Mouse (Mus musculus) monocyte, adult 2 months (primary cell): ENCODE measurements around the gene Homer2.

Experiments used
- DNase-seq, 2 experiments: peaks; one replicate each; pipeline ENCODE4 v3.0.0; 2022; ENCODE audit warnings: low spot score in 2 of 2, low read depth in 1 of 2

The Homer2 gene

DNA sequence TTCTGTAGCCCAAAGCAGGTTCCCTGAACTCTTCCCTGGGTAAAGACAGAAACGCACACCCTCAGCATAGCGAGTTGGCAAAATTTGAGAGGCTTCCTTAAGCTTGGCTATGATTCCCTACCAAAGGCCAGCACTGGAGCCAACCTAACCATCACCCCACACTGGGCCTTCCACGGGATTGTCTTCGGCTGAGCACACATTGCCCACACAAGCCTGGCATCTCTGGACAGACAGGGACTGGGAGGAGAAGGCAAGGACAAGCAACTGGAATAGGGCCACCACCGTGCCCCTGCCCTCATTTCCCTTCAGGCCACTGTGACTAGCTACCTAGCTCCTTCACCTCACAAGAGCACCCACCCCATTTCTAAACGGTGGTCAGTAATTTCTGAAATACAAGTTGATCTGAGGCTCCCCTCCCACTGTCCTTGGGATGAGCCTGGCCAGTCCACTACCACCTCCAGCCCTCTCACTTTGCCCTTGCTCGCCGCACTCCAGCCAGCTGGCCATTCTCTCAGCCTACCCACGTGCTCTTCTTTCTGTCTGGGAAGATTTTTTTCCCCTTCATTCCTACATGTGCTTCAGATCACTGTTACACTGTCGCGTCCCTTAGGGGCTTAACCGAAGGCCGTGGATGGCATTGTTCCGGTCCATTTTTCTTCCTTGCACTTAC, at the start of gene Homer2:
Homer2 (minus strand) TSS at position 57 of the 670 bp plus-strand sequence.
- DNase-seq, result no peak

DNA sequence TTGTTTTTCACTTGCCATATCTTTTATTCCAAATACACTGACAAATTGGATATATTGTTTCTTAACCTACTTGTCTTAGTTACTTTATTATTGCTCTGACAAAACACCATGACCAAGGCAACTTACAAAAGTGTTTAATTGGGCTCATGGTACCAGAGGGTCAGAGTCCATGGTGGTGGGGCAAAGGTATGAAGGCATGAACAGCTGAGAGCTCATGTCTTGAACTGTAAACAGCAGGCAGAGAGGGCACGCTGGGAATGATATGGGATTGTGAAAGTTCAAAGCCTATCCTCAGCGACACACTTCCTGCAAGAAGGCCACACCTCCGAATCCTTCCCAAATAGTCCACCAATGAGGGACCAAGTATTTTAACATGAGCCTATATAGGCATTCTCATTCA, 40.6 kb upstream of the Homer2 start:
- no peak for DNase-seq

DNA sequence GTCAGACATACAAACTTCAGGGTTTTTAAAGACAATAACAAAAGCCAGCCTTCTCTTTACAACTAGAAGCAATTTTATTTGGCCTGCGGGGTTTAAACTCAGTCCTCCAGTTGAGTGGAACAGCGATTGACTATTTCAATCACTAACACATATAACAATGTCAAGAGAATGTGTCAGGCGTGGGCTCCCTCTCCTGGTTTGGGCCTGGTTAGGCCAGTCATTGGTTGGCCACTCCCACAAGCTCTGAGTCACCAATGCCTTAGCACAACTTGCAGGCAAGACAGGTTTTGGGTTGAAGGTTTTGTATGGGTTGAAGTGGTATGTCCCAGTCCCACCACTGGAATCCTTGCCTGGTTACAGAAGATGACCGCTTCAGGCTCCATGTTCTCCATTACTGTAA, 36.8 kb upstream of the Homer2 start:
- no peak for DNase-seq

DNA sequence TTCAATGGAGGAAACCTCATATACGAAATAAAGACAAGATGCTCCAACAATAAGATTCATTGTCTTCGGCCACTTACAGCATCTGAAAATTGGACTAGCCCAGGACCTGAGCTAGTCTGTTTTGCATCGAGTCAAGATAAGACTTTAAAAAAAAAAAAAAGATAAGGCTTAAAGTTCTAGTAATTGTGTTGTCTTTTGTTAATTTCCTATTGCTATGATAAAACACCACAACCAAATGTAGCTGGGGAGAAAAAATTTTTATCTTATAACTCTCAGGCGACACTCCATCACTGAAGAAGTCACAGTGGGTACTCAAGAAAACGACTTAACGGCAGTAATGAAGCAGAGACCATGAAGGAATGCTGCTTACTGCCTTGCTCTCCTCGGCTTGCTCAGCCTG, 32.7 kb upstream of the Homer2 start:
- no peak for DNase-seq

DNA sequence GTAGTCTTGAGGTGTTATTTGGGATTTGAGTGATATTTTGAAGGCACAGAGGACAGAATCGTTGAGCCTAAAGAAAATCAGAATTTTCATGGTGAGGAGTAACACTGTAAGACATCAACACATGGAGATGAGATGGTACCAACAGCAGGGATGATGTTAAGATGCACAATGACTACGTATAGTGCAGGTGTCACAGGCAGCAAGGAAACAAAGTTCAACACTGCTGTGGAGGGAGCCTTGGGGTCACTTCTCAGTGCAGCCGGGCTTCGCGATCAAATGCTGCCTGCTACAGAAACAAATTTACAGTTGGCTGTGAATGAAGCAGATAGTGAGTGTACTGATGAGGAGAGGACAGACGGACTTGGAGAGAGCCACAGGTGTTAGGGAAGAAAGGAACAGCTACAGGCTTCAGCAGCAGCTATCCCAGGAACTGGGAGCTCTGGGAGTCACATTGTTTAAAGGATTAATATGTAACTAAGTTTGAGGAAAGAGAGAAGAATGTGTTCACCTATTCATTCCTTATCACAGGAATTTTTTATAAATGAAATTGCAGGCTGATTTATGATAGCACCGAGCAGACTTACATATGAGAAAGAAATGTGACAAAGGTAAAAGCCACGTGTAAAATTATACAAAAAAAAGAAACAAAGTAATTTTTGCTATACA, 31.5 kb upstream of the Homer2 start:
- DNase-seq, result no peak

DNA sequence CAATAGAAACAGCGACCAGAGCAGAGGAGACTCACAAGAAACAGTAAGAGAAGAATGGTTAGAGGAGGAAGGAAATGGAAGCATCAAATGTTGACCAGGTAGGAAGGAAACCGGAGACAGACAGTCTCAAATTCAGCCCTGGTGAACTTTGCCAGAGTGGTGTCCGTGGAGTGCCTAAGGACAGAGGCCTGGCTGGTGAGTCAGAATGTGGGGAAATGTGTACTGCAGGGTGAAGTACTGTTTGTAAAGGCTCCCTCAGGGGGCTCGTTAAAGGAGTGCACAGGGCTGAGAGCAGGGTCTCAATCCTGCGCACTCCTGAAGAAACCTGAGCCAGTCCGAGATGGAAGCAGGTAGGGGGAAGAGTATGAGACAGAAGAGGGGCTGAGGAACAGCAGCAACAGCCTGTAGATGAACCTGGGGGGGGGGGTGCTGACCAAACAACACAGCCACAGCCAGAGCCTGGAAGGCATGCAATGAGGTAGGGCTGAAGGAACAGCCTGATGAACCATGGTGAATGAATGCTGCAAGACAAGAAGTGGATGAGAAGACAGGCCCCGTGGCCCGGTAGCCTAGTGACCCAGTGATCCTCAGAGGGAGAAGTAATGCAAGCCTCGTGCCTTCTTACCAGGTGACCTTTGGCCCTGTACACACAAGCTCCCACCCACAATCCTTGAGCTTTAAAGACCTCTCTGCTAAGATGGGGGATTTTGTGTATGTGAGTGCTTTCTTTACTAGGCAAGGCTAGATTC, 28.1 kb upstream of the Homer2 start:
- DNase-seq, result no peak

DNA sequence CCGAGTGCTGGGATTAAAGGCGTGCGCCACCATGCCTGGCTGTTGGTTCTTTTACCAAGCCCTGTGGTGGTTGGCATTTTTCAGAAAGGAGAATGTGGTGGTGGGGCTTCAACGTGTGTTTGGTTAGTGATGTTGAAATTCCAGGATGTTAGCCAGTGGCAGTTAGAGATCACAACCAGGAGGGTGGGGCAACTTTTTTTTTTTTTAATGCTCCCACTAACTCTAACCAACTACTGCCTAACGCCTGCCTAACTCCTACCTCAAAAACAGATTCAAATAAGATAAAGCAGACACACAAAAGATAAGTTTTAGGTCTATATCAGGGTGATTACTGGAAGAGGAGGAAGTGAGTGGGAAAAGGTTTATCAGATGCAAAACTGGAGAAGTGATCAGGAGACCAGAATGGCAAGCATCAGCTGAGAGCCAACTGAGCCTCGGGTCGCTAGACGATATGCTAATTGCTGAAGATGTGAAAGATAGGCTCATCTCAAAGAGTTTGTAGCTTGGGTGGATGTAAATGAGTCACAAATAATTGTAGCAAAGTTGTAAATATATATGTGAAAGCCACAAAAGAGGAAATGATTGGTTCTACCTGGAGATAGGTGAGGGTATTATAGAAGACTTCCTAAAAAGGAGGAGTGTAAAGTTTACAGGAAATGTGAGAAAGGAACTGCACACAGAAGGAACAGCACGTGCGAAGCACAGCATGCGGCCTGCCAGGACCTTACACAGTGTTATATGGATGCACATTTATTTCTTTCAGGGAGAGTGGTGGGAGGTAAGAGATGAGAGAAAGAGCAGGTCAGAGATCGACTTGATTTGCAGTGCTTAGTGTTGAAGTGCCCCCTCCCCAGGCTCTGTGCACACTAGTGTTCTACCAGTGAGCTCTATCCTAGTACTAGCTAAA, 25.1 kb upstream of the Homer2 start:
- no peak for DNase-seq

DNA sequence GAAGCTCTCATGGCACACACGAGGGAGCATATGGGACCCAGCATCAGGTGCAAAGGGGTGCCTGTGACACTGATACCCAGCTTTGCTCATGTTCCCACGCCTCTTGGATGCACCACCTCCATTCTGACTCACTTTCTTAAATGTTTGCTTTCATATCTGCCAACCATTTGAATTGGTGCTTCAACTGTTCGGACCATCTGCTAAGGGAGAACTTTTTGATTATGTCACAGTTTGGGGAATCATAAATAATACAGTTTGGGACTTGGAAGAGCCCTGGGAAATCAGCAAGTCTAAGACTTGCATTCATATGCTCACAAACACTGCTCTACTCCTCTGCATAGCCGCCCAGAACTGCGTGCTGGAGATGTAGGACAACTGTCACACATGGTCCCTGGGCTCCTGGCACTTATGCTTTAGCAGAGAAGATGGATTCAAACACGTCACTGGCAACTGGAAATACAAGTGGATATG, 23.9 kb upstream of the Homer2 start:
- DNase-seq, result no peak

DNA sequence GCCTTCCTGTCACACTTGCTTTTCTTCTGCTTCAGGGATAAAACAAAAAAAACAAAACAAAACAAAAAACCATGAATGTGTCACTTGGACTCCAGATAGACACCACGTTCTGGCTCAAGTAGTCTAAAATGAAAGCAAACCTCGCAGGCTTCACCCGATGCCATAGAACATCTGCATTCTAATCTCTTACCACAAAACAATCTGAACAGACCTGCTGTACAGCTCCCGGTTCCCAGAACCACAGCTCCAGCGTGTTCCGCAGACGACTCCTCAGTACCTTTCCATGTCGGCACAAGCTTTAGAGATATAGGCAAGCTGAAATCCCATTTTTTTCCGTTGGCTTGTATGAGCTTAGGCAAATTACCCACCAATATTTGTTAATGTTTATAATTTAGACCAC, 22.5 kb upstream of the Homer2 start:
- no peak for DNase-seq

DNA sequence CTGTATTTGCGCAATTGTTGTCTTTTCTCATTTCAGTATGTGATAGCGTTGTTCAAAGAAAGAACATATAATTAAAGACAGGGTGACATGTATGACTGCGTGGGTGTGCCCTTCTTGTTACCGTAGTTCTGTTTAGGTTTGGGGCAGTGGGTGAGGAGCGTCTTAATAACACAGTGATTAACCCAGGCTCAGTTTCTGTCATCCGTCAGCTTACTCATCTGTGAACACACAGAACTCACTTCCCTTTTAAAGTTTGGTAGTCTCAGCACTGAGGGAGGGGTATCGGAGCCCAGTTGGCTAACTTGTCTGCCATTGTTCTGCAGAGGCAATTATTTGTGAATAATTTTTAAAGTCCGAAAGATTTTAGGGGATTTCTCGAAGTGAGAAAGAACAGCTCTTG, 20.4 kb upstream of the Homer2 start:
- no peak for DNase-seq

DNA sequence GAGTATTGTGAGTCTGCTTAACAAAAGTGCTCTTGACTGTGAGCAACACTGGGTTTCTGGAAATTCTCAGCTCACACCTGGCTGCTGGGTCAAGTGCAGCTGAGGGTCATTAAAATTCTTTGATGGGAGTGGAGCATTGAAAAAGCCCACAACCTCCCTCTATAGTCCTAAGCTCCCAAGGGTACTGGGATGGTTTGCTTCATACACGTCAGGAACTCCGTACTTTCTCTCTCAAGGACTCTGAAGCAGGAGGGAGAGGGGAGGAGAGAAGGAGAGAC, 19.3 kb upstream of the Homer2 start:
- no peak for DNase-seq

DNA sequence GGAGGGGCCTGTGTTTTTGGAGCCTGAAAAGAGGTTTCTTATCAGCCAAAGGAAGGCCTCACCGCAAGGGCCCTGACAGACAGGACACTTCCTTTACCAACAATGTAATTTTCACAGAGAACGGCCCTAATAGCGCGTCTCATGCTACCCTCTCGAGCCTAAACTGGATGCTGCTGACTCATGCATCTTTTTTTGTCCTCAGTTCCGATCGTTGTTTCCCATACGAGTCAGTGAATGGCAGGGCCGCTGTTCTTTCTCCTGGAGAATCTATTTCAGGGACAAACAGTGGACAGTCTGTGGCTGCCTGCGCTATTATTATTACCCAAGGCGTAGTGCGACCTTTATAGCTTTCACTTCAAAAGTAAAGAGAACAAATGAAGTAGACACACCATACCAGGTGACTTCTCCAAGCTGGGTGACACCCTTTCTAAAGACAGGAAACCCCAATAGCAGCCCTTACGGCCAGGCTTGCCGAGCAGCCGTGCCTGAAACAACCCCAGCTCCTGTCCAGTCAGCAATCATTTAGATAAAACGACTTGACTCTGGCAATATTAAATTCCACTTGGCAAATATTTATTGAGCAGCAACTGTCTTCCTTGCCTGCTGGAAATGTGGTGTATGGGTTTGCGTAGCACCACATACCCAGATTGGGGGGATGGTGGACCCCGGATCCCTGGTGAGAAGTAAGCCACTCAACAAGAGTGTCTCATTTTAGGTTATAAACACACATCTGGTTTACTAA, 18.8 kb upstream of the Homer2 start:
- no peak for DNase-seq

DNA sequence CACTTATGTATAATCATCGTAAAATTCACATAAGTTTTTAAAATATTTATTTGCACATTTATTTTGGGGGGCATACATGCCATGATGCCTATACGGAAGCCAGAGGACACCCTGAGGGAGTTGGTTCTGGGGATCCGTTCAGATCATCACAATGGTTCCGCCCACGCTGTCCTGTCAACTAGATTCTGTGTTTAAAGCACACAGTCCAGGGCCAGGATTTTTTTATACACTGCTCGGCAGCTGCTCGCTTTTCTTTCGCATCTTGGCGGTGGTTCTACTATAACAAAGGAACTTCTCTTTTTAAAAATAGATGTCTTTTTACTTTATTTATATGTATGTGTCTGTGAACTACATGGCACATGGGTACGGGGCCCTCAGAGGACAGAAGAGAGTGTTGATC, 16.5 kb upstream of the Homer2 start:
- DNase-seq, result no peak

DNA sequence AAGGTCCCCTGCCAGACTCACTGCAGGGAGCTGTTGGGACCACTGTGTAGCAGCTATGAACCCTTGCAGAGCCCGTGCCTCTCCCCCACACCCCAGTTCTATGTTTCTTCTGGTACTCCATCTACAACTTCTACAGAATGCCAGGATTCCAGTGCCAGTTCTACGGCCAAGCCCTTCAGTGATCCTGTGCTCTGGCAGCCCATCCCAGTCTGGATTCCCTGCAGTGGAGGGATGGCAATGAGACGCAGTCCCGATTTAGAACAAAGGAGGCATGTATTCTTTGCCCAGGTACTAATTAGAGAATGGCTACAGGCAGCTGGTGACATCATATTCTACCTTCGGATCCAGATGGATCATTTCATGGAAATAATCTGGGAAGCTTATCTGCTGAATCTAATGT, 13.9 kb upstream of the Homer2 start:
- DNase-seq, result no peak

DNA sequence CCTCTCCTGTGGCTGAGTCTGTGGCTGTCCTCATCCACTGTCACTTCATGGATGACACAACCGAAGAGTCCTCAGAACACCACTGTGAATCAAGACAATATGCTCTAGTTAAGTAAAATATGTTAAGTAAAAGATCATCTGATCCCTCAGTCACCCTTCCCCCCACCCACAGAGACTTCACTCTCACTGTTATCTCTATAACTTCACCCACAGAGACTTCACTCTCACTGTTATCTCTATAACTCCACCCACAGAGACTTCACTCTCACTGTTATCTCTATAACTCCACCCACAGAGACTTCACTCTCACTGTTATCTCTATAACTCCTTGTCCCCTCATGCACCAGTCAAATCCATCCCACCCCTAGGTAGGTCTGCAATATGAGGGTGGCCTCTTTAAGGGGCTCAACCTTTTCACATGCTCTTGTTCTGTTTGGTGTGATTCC, 11.9 kb upstream of the Homer2 start:
- no peak for DNase-seq

DNA sequence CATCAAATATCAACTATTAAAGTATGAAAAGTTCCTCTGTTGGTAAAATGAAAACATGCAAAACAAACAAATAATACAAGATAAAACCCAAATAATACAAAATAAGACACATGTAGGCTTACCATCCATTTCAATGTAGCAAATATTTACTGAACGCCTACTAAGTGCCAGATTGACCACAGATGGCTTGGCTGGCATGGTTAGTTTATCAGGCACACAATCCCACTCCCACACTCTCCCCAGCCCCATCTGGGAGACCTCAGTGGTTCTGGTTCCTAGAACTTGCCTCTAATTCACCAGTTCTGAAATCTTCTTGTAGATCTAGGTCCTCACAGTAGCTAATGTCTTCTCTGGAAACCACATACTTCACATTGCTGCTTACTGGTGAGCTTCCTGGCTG, 11.3 kb upstream of the Homer2 start:
- DNase-seq, result no peak

DNA sequence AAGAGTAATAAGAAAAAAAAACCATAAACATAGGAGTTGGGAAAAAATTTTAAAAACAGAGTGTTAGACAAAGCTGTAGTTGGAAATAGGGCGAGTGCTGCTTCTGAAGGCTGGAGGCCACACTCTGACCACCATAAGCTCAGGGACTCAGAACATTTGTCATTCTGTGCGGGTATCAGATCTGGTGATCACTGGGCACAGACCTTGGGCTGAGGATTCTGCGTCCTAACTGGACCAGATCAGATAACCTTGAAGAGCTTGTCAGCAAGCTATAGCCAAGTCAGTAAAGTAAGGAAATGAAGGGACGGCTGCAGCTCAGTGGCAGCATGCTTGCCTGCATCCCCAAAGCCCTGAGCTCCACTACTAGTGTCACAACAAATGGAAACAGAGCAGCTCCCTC, 2.8 kb upstream of the Homer2 start:
- no peak for DNase-seq

DNA sequence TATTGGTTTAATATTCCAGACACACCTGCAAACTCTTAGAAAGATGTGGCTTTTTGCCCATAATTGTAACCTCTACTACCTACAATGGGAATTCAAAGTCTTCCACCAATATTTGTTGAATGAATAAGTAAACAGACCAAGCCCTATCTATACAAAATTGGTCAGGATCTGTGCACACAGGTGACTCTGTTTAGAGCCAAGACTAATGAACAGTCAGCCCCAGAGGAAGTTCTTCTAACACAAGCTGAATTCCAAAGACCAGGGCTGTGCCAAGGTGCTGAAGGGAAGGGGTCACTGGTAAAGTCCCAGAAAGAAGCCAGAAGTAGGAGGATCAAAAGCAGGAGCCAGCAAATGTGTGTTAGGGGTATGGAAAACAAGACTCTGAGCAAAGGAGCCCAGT, 838 bp upstream of the Homer2 start:
- DNase-seq, result no peak

DNA sequence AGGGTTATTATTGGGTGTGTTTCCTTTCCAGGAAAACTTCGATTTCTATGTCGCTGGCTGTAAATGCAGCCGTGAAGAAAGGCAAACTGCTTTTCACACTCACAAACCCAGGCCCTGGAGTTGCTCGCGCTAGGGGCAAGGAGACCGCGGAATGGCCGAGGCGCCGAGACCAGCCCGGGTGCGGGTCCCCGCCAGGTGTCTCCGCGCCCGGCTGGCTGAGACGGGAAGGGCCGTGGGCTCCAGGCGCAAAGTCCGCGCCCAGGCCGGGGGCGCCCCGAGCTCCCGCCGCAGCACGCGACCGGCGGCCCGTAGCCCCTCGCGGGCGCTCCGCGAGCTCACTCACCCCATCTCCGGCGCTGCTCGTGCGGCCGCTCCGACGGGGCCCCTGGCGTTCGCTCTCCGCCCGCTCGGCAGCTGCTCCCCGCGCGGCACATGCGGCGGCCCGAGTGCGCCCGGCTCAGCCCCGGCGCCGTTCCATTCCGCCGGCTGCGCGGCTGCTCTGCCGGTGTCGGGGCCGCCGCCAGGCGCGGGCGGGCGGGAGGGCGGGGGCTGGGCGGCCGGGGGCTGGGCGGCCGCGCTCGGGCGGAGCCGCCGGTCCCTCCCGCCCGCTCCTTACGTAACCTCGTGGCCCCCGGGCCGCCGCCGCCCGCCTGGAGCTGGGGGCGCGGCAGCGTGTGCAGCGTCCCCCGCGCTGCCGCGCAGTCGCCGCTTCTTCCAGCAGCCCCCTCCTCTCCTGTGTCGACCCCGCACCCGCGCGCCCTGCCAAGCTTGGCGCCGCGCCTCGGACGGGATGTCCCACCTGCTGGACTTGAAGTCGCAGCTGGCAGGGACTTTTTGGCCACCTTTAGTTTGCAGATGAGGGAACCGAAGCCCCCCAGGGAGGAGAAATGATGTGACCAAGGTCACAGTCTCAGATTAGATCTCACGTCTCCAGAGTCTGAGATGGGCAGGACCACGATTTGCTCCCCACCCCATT, 623 bp downstream of the Homer2 start:
- no peak for DNase-seq

DNA sequence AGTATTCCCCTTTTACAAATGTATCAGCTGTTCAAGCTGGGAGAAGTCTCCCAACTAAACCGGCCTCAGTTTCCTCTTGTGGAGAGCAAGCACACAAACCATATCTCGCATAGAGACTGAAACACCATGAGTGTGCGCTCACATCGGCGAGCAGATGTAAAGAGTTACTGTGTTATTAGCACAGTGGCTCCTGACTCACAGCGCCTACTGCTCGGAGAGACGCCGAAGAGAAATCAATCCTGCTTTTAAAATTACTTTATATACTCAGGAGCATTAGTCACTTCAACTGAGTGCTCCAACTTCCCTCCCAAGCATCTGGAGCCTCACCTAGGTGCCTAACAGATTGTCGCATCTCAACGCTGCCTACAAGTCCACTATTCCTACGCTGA, 1.3 kb downstream of the Homer2 start:
- DNase-seq, result no peak
